Mouse (Mus musculus) frontal cortex, postnatal 36 days (tissue): ENCODE data around the gene Gpr176.
"Not testable (repeated sequence)": the region's sequence is repeated elsewhere in the genome, so short reads cannot be mapped to it uniquely, and the experiment has no call there.

ENCODE experiments used
- DNase-seq, 2 experiments: peaks; one replicate each; pipeline ENCODE4 v3.0.0; 2022; ENCODE audit warnings: low spot score in 2 of 2

The Gpr176 gene

GRCm38 (mm10) chr2:118301656-118302055 lies 71.6 kb downstream of the Gpr176 start:
- DNase-seq, result no peak

- DNase-seq, result no peak
Measured at GRCm38 (mm10) chr2:118301041-118301545, 72.1 kb downstream of the Gpr176 start.

GRCm38 (mm10) chr2:118299981-118300380 lies 73.2 kb downstream of the Gpr176 start:
- DNase-seq, result no peak

- DNase-seq, result no peak
Measured at GRCm38 (mm10) chr2:118298601-118299000, 74.6 kb downstream of the Gpr176 start.

- DNase-seq, result no peak
Measured at GRCm38 (mm10) chr2:118297966-118298365, 75.3 kb downstream of the Gpr176 start.

- DNase-seq, result peak in 1 of 2 experiments; percentile 14
Measured at GRCm38 (mm10) chr2:118295505-118295904, 77.7 kb downstream of the Gpr176 start.

GRCm38 (mm10) chr2:118293583-118293982 lies 79.6 kb downstream of the Gpr176 start:
- no peak for DNase-seq

- not testable (repeated sequence) for DNase-seq
Measured at GRCm38 (mm10) chr2:118289066-118289460, 84.2 kb downstream of the Gpr176 start.

- DNase-seq, result no peak
Measured at GRCm38 (mm10) chr2:118288326-118289065, 84.7 kb downstream of the Gpr176 start.

- DNase-seq, result no peak
Measured at GRCm38 (mm10) chr2:118287678-118288077, 85.5 kb downstream of the Gpr176 start.

- DNase-seq, result no peak
Measured at GRCm38 (mm10) chr2:118282467-118282866, 90.8 kb downstream of the Gpr176 start.

GRCm38 (mm10) chr2:118278249-118278648 lies 95.0 kb downstream of the Gpr176 start:
- DNase-seq, result no peak

- DNase-seq, result no peak
Measured at GRCm38 (mm10) chr2:118271606-118272005, 101.6 kb downstream of the Gpr176 start.

- DNase-seq, result peak; percentile 28 to 41
Measured at GRCm38 (mm10) chr2:118270213-118270612, 103.0 kb downstream of the Gpr176 start.

GRCm38 (mm10) chr2:118263914-118264201 lies 109.4 kb downstream of the Gpr176 start:
- no peak for DNase-seq

GRCm38 (mm10) chr2:118263151-118263913 lies 109.9 kb downstream of the Gpr176 start:
- DNase-seq, result peak; percentile 53 to 68

GRCm38 (mm10) chr2:118262673-118263072 lies 110.5 kb downstream of the Gpr176 start:
- DNase-seq, result peak; percentile 66 to 85

GRCm38 (mm10) chr2:118259746-118260145 lies 113.5 kb downstream of the Gpr176 start:
- DNase-seq, result no peak

GRCm38 (mm10) chr2:118257094-118257493 lies 116.1 kb downstream of the Gpr176 start:
- no peak for DNase-seq

GRCm38 (mm10) chr2:118256621-118257053 lies 116.6 kb downstream of the Gpr176 start, which contains the start of gene Fsip1:
Gene Fsip1 (minus strand): TSS chr2:118256966.
- DNase-seq, result peak; percentile 31 to 75

GRCm38 (mm10) chr2:118254516-118254915 lies 118.7 kb downstream of the Gpr176 start:
- no peak for DNase-seq

- DNase-seq, result no peak
Measured at GRCm38 (mm10) chr2:118248966-118249365, 124.3 kb downstream of the Gpr176 start.

- no peak for DNase-seq
Measured at GRCm38 (mm10) chr2:118248016-118248415, 125.2 kb downstream of the Gpr176 start.
